Mouse (Mus musculus): Measurements from ENCODE around the gene Wdr54. TPM values are rescaled to one million over a fixed set of nuclear protein-coding genes. Genes with fewer than 3 reads are reported as not detected.

Wdr54 gene
- total RNA-seq, 2 experiments from 2014 or later, result 1.9 to 2.5 TPM

- no peak for DNase-seq (ENCODE audit: low spot score in 2 of 2)
Measured at GRCm38 (mm10) chr6:83131469-83132034, 24.6 kb downstream of the Wdr54 start.

- no peak for DNase-seq (ENCODE audit: low spot score in 2 of 2)
Measured at GRCm38 (mm10) chr6:83127419-83127818, 28.8 kb downstream of the Wdr54 start.

GRCm38 (mm10) chr6:83125331-83125730 lies 30.9 kb downstream of the Wdr54 start, which contains the start of gene Ino80b:
Ino80b (minus strand) TSS chr6:83125431.
- DNase-seq (ENCODE audit: low spot score in 2 of 2), result no peak

- peak; percentile 77 to 91 for DNase-seq (ENCODE audit: low spot score in 2 of 2)
Measured at GRCm38 (mm10) chr6:83124851-83125312, 31.3 kb downstream of the Wdr54 start.

- no peak for DNase-seq (ENCODE audit: low spot score in 2 of 2)
Measured at GRCm38 (mm10) chr6:83122961-83123360, 33.2 kb downstream of the Wdr54 start.

GRCm38 (mm10) chr6:83121863-83122710 lies 34.1 kb downstream of the Wdr54 start:
- peak in 1 of 2 experiments; percentile 58 for DNase-seq (ENCODE audit: low spot score in 2 of 2)

GRCm38 (mm10) chr6:83120930-83121862 lies 35.0 kb downstream of the Wdr54 start, which contains the start of gene Wbp1:
Wbp1 (minus strand) TSS chr6:83121559.
- DNase-seq (ENCODE audit: low spot score in 2 of 2), result peak; percentile 69 to 88

- DNase-seq (ENCODE audit: low spot score in 2 of 2), result peak in 1 of 2 experiments; percentile 49
Measured at GRCm38 (mm10) chr6:83119734-83120051, 36.5 kb downstream of the Wdr54 start.

- no peak for DNase-seq (ENCODE audit: low spot score in 2 of 2)
Measured at GRCm38 (mm10) chr6:83118825-83119733, 37.1 kb downstream of the Wdr54 start.

GRCm38 (mm10) chr6:83118369-83118768 lies 37.8 kb downstream of the Wdr54 start:
- no peak for DNase-seq (ENCODE audit: low spot score in 2 of 2)

- DNase-seq (ENCODE audit: low spot score in 2 of 2), result no peak
Measured at GRCm38 (mm10) chr6:83117616-83118015, 38.6 kb downstream of the Wdr54 start.

GRCm38 (mm10) chr6:83117165-83117438 lies 39.1 kb downstream of the Wdr54 start:
- DNase-seq (ENCODE audit: low spot score in 2 of 2), result no peak

GRCm38 (mm10) chr6:83116373-83117164 lies 39.6 kb downstream of the Wdr54 start:
- no peak for DNase-seq (ENCODE audit: low spot score in 2 of 2)

- peak in 1 of 2 experiments; percentile 38 for DNase-seq (ENCODE audit: low spot score in 2 of 2)
Measured at GRCm38 (mm10) chr6:83115682-83116372, 40.4 kb downstream of the Wdr54 start.

- peak; percentile 91 to 95 for DNase-seq (ENCODE audit: low spot score in 2 of 2)
Measured at GRCm38 (mm10) chr6:83115011-83115671, 41.1 kb downstream of the Wdr54 start, which contains the start of gene Mogs. Mogs (plus strand) TSS chr6:83115496.

GRCm38 (mm10) chr6:83111510-83112136 lies 44.6 kb downstream of the Wdr54 start:
- no peak for DNase-seq (ENCODE audit: low spot score in 2 of 2)

- DNase-seq (ENCODE audit: low spot score in 2 of 2), result peak; percentile 64 to 86
Measured at GRCm38 (mm10) chr6:83108762-83109668, 47.2 kb downstream of the Wdr54 start, which contains the start of gene Mrpl53. Mrpl53 (plus strand) TSS chr6:83109040.

Measured in gastrocnemius, postnatal 4 days (tissue).